Mouse (Mus musculus): ENCODE measurements around the gene Frmd4b. TPM values are rescaled to one million over a fixed set of nuclear protein-coding genes. Genes with fewer than 3 reads are reported as not detected.

Gene Frmd4b
- total and polyA plus RNA-seq, 3 experiments, result 0.44 to 2.9 TPM; not detected in 1

DNA sequence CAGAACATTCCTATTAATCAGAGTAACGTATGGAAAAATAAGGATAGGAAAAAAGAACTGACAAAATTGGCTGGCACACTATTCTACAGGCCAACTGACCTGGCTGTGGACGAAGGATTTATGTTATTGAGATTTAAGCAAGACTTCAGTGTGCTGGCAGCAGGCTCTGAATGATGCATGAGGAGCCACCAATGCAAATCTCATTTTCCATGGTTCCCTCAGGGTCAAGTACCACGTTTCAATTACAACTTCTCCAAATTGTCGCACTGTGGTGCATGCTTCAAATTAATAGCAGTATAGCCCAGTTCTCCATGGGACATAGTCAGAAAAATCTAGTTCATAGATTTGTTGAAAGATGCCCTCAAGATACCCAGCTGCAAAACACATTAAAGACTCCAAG, 50.6 kb downstream of the Frmd4b start:
- no peak for DNase-seq (ENCODE audit: low spot score)
- H3K36me3 ChIP-seq (replicated peaks), result no peaks in the 10 kb centered on the region
- no peak overlapping the region for H3K4me3 ChIP-seq (ENCODE audit: low read depth, low read length)
- no peaks in the 10 kb centered on the region for H3K4me1 ChIP-seq (ENCODE audit: insufficient read depth, low read depth, low read length)
- H3K27me3 ChIP-seq (ENCODE audit: insufficient read depth, low read length), result no peaks in the 10 kb centered on the region
- ATAC-seq (ENCODE audit: extremely low read depth, insufficient number of reproducible peaks, low FRiP score, poor library complexity, severe bottlenecking), result no peak
- H3K9me3 ChIP-seq (replicated peaks), result peaks cover 42% of the 10 kb centered on the region
- TF ChIP-seq GATA2 (IDR thresholded peaks at IDR 0.05; ENCODE audit: borderline replicate concordance, low read depth, low read length) (no peak), TAL1 (conservative IDR thresholded peaks at IDR 0.05; ENCODE audit: low read depth, low read length) (no peak)

DNA sequence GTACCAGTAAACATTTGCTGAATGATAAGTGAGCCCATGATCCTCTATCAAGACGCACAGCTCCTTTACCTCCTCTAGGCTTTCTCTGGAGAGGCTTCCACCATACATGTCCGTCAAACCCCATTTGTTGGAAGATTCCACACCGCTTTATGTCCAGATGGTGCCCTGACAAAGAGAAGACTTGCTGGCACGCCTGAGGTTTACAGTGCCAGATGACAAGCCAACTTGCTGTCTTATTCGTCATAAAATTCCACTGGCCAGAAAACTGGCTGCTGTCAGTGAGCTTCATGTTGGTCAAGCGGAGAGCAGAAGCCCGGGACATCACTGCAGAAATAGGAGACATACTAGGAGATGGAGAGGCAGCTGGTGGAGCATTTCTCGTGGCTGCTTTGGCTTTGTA, 60.2 kb downstream of the Frmd4b start:
- H3K4me3 ChIP-seq (ENCODE audit: low read depth, low read length), result no peak overlapping the region
- TF ChIP-seq GATA1 (IDR thresholded peaks at IDR 0.05; ENCODE audit: borderline replicate concordance, low read length) (no peak), GATA2 (IDR thresholded peaks at IDR 0.05; ENCODE audit: borderline replicate concordance, low read depth, low read length) (no peak), TAL1 (conservative IDR thresholded peaks at IDR 0.05; ENCODE audit: low read depth, low read length) (no peak), POLR2AphosphoS5 (IDR thresholded peaks at IDR 0.05; ENCODE audit: insufficient replicate concordance, low read depth, low read length) (no peak), CTCF (IDR thresholded peaks at IDR 0.05; ENCODE audit: low read depth, low read length) (no peak)
- no peaks in the 10 kb centered on the region for H3K4me1 ChIP-seq (ENCODE audit: insufficient read depth, low read depth, low read length)
- peaks cover 60% of the 10 kb centered on the region for H3K9me3 ChIP-seq (replicated peaks)
- DNase-seq (ENCODE audit: low spot score) (no peak), ATAC-seq (ENCODE audit: extremely low read depth, insufficient number of reproducible peaks, low FRiP score, poor library complexity, severe bottlenecking) (no peak)
- H3K27me3 ChIP-seq (ENCODE audit: insufficient read depth, low read length), result no peaks in the 10 kb centered on the region; the same call in 1 of the 2 replicates
- no peaks in the 10 kb centered on the region for H3K36me3 ChIP-seq (replicated peaks)

DNA sequence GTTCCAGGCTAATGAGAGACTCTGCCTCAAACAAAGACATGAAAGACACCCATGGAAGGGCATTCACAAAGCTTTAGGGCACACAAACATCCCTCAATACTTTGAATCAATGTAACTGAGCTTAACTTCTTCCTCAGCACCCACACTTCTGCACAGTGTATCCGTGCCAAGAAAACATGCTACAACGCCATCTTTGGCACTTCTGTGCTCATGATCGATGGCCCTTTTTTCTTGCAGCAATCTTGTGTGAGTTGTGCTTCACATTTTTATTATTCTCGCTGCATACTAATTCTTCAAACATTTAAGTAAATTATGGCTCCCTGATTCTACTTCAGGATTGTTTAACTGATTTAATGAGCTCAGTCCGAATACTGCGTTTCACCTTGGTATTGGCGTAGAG, 61.7 kb downstream of the Frmd4b start:
- DNase-seq (ENCODE audit: low spot score) (no peak), ATAC-seq (ENCODE audit: extremely low read depth, insufficient number of reproducible peaks, low FRiP score, poor library complexity, severe bottlenecking) (no peak)
- Histone ChIP-seq H3K4me1 (ENCODE audit: insufficient read depth, low read depth, low read length) (no peaks in the 10 kb centered on the region), H3K27me3 (ENCODE audit: insufficient read depth, low read length) (no peaks in the 10 kb centered on the region; the same call in 1 of the 2 replicates), H3K36me3 (replicated peaks) (no peaks in the 10 kb centered on the region), H3K4me3 (ENCODE audit: low read depth, low read length) (no peak overlapping the region), H3K9me3 (replicated peaks) (peaks cover 64% of the 10 kb centered on the region)
- TF ChIP-seq GATA1 (IDR thresholded peaks at IDR 0.05; ENCODE audit: borderline replicate concordance, low read length) (no peak), GATA2 (IDR thresholded peaks at IDR 0.05; ENCODE audit: borderline replicate concordance, low read depth, low read length) (no peak), POLR2AphosphoS5 (IDR thresholded peaks at IDR 0.05; ENCODE audit: insufficient replicate concordance, low read depth, low read length) (no peak), TAL1 (conservative IDR thresholded peaks at IDR 0.05; ENCODE audit: low read depth, low read length) (no peak), CTCF (IDR thresholded peaks at IDR 0.05; ENCODE audit: low read depth, low read length) (no peak)

GRCm38 (mm10) chr6:97553431-97553830, 63.9 kb downstream of the Frmd4b start:
- no peaks in the 10 kb centered on the region for H3K36me3 ChIP-seq (replicated peaks)
- no peaks in the 10 kb centered on the region for H3K4me1 ChIP-seq (ENCODE audit: insufficient read depth, low read depth, low read length)
- no peak for DNase-seq (ENCODE audit: low spot score)
- no peak for TF ChIP-seq POLR2AphosphoS5 (IDR thresholded peaks at IDR 0.05; ENCODE audit: insufficient replicate concordance, low read depth, low read length)
- H3K9me3 ChIP-seq (replicated peaks), result peaks cover 66% of the 10 kb centered on the region
- no peaks in the 10 kb centered on the region for H3K27me3 ChIP-seq (ENCODE audit: insufficient read depth, low read length)
- H3K4me3 ChIP-seq (ENCODE audit: low read depth, low read length), result no peak overlapping the region
- no peak for ATAC-seq (ENCODE audit: extremely low read depth, insufficient number of reproducible peaks, low FRiP score, poor library complexity, severe bottlenecking)

GRCm38 (mm10) chr6:97552573-97552972, 64.8 kb downstream of the Frmd4b start:
- Histone ChIP-seq H3K9me3 (replicated peaks) (peaks cover 66% of the 10 kb centered on the region), H3K4me1 (ENCODE audit: insufficient read depth, low read depth, low read length) (no peaks in the 10 kb centered on the region), H3K36me3 (replicated peaks) (no peaks in the 10 kb centered on the region), H3K4me3 (ENCODE audit: low read depth, low read length) (no peak overlapping the region), H3K27me3 (ENCODE audit: insufficient read depth, low read length) (no peaks in the 10 kb centered on the region)
- ATAC-seq (ENCODE audit: extremely low read depth, insufficient number of reproducible peaks, low FRiP score, poor library complexity, severe bottlenecking), result no peak
- no peak for DNase-seq (ENCODE audit: low spot score)
- no peak for TF ChIP-seq GATA2 (IDR thresholded peaks at IDR 0.05; ENCODE audit: borderline replicate concordance, low read depth, low read length)
- no peak for TF ChIP-seq CTCF (IDR thresholded peaks at IDR 0.05; ENCODE audit: low read depth, low read length)
- TF ChIP-seq POLR2AphosphoS5 (IDR thresholded peaks at IDR 0.05; ENCODE audit: insufficient replicate concordance, low read depth, low read length), result no peak
- TF ChIP-seq GATA1 (IDR thresholded peaks at IDR 0.05; ENCODE audit: borderline replicate concordance, low read length), result no peak
- TF ChIP-seq TAL1 (conservative IDR thresholded peaks at IDR 0.05; ENCODE audit: low read depth, low read length), result no peak

DNA sequence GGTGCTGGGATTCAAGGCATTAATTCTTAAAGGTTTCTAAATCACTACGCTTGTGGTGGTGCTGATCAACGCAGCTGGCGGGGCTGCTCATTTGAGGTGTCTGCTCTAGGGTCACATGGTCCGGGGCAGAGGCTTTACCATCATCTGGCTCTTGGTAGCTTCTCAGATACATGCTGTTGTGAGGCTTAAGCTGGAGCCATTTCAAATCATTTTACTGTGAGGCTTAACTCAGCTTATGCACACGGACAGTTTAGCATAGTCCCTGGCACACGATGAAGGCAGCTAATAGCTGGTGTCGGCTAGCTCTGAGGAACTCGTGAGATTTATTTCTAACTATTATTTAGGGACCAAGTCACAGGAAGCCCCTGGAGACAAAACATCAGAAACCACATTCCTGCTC, 65.5 kb downstream of the Frmd4b start:
- ATAC-seq (ENCODE audit: extremely low read depth, insufficient number of reproducible peaks, low FRiP score, poor library complexity, severe bottlenecking), result no peak
- no peak for TF ChIP-seq CTCF (IDR thresholded peaks at IDR 0.05; ENCODE audit: low read depth, low read length)
- TF ChIP-seq GATA1 (IDR thresholded peaks at IDR 0.05; ENCODE audit: borderline replicate concordance, low read length), result no peak
- no peak for TF ChIP-seq TAL1 (conservative IDR thresholded peaks at IDR 0.05; ENCODE audit: low read depth, low read length)
- TF ChIP-seq POLR2AphosphoS5 (IDR thresholded peaks at IDR 0.05; ENCODE audit: insufficient replicate concordance, low read depth, low read length), result no peak
- TF ChIP-seq GATA2 (IDR thresholded peaks at IDR 0.05; ENCODE audit: borderline replicate concordance, low read depth, low read length), result no peak
- Histone ChIP-seq H3K36me3 (replicated peaks) (no peaks in the 10 kb centered on the region), H3K4me1 (ENCODE audit: insufficient read depth, low read depth, low read length) (no peaks in the 10 kb centered on the region), H3K27me3 (ENCODE audit: insufficient read depth, low read length) (no peaks in the 10 kb centered on the region), H3K9me3 (replicated peaks) (peaks cover 66% of the 10 kb centered on the region), H3K4me3 (ENCODE audit: low read depth, low read length) (no peak overlapping the region)
- DNase-seq (ENCODE audit: low spot score), result no peak

- Histone ChIP-seq H3K36me3 (replicated peaks) (no peaks in the 10 kb centered on the region), H3K4me1 (ENCODE audit: insufficient read depth, low read depth, low read length) (no peaks in the 10 kb centered on the region), H3K27me3 (ENCODE audit: insufficient read depth, low read length) (no peaks in the 10 kb centered on the region), H3K9me3 (replicated peaks) (peaks cover 63% of the 10 kb centered on the region), H3K4me3 (ENCODE audit: low read depth, low read length) (no peak overlapping the region)
- no peak for ATAC-seq (ENCODE audit: extremely low read depth, insufficient number of reproducible peaks, low FRiP score, poor library complexity, severe bottlenecking)
- DNase-seq (ENCODE audit: low spot score), result no peak
- TF ChIP-seq GATA2 (IDR thresholded peaks at IDR 0.05; ENCODE audit: borderline replicate concordance, low read depth, low read length), result no peak
- TF ChIP-seq CTCF (IDR thresholded peaks at IDR 0.05; ENCODE audit: low read depth, low read length), result no peak
- no peak for TF ChIP-seq GATA1 (IDR thresholded peaks at IDR 0.05; ENCODE audit: borderline replicate concordance, low read length)
Measured at GRCm38 (mm10) chr6:97551161-97551560, 66.2 kb downstream of the Frmd4b start.
